Mouse (Mus musculus) limb, embryonic 14.5 days (tissue): ENCODE measurements around the gene Btg1. TPM values are rescaled to one million over a fixed set of nuclear protein-coding genes. Genes with fewer than 3 reads are reported as not detected.
A peak's percentile ranks its signal among the peaks of the same experiment; 100 is the strongest.

Experiments
- ATAC-seq: fragments of 200-750 bp; cut with Nextera tagmentation; 2 replicates; pipeline ENCODE4 v1.8.0; 2017; ENCODE audit warnings: low read depth, moderate number of reproducible peaks, moderate TSS enrichment; ENCODE audit not compliant: low FRiP score
- DNase-seq: peaks from one replicate; pipeline ENCODE4 v3.0.0-alpha.2; 2015; ENCODE audit warnings: low spot score
- H3K27ac ChIP-seq: fragments of 300-500 bp; sonication (generic); replicated peaks from 2 replicates; pipeline ENCODE4 v1.5.1; 2014; ENCODE audit warnings: low read depth, mild to moderate bottlenecking, low read length, moderate library complexity, mixed read lengths
- H3K27me3 ChIP-seq: fragments of 300-500 bp; sonication (generic); 2 replicates; pipeline ENCODE4 v1.6.1; 2014; ENCODE audit warnings: low read length, mixed read lengths; ENCODE audit not compliant: control insufficient read depth, insufficient read depth
- H3K36me3 ChIP-seq: fragments of 300-500 bp; sonication (generic); 2 replicates; pipeline ENCODE4 v1.6.1; 2014; ENCODE audit warnings: mild to moderate bottlenecking, low read length, moderate library complexity, mixed read lengths; ENCODE audit not compliant: control insufficient read depth, insufficient read depth
- H3K4me1 ChIP-seq: fragments of 300-500 bp; sonication (generic); 2 replicates; pipeline ENCODE4 v1.6.1; 2014; ENCODE audit warnings: antibody characterized with exemption, low read length, mixed read lengths; ENCODE audit not compliant: control insufficient read depth, insufficient read depth
- H3K4me2 ChIP-seq: fragments of 300-500 bp; sonication (generic); replicated peaks from 2 replicates; pipeline ENCODE4 v1.6.1; 2014; ENCODE audit warnings: low read depth, mild to moderate bottlenecking, low read length, moderate library complexity; ENCODE audit not compliant: severe bottlenecking
- H3K4me3 ChIP-seq: fragments of 300-500 bp; sonication (generic); replicated peaks from 2 replicates; pipeline ENCODE4 v1.5.1; 2014; ENCODE audit warnings: low read length
- H3K9ac ChIP-seq: fragments of 300-500 bp; sonication (generic); 2 replicates; pipeline ENCODE4 v1.6.1; 2014; ENCODE audit warnings: mild to moderate bottlenecking, low read depth, low read length, moderate library complexity; ENCODE audit not compliant: severe bottlenecking
- H3K9me3 ChIP-seq: fragments of 300-500 bp; sonication (generic); 2 replicates; pipeline ENCODE4 v1.6.1; 2016; ENCODE audit warnings: low read length; ENCODE audit not compliant: control insufficient read depth
- POLR2A ChIP-seq: fragments of 200-500 bp; IDR thresholded peaks from 2 replicates; pipeline ENCODE4 v1.8.0; 2012; ENCODE audit warnings: inconsistent platforms, mild to moderate bottlenecking, moderate library complexity, borderline replicate concordance; ENCODE audit not compliant: insufficient read depth, insufficient read length; ENCODE audit errors: extremely low read depth
- WGBS: fragments of 180-500 bp; shearing (Covaris S2); extraction: QIAGEN DNeasy Blood & Tissue Kit; methylation state at CpG from one replicate; pipeline ENCODE4 v1.1.7; 2014; 5-methylcytosine and 5-hydroxymethylcytosine counted together
- polyA plus RNA-seq, 2 experiments: library from polyadenylated mRNA; depleted of rRNA in 1 of 2; stranded (reverse) in 1 of 2; unstranded in 1 of 2; fragments of >200 nt; fragmentation: Nextera tagmentation in 1 of 2; extraction: Ambion mirVana in 1 of 2; gene quantifications; 2 replicates each; pipeline versions ENCODE4 v1.2.1 to v1.2.3; 2012 to 2014

Btg1 gene
- polyA plus RNA-seq, 2 experiments = 43.7 to 107 TPM

DNA sequence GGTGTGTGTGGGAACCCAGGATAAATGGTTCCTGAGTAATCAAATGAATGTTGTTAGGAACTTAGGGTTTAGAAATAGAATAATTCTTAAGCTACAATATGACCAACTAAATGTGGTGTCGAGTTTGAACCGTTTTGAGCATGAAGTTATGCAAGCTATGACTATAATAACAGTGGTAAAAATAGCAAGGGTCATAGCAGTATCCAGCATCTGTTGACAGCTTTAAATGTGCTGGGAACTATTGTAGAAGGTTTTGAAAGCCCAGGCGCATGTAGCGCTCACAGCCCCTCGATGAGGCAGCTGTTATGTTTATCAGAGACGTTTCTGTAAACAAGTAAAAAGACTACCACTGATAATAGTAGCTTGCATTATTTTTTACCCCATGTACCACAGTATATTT, 25.9 kb downstream of the Btg1 start:
- ATAC-seq (no peak), DNase-seq (no peak)
- no peak overlapping the region for H3K9ac ChIP-seq
- 70% methylated on average over 6 of the region's 6 CpGs for WGBS
- H3K4me2 ChIP-seq = no peak overlapping the region
- no peak overlapping the region for H3K27ac ChIP-seq
- TF ChIP-seq POLR2A = no peak
- no peak overlapping the region for H3K4me3 ChIP-seq
- H3K36me3 ChIP-seq = no peaks in the 10 kb centered on the region
- peaks cover 10% of the 10 kb centered on the region for H3K4me1 ChIP-seq
- H3K27me3 ChIP-seq = no peaks in the 10 kb centered on the region
- no peaks in the 10 kb centered on the region for H3K9me3 ChIP-seq

- TF ChIP-seq POLR2A = no peak
- ATAC-seq (no peak), DNase-seq (no peak)
- Histone ChIP-seq H3K27ac (no peak overlapping the region), H3K27me3 (no peaks in the 10 kb centered on the region), H3K4me3 (no peak overlapping the region), H3K9ac (no peak overlapping the region), H3K4me1 (peaks cover 10% of the 10 kb centered on the region), H3K36me3 (no peaks in the 10 kb centered on the region), H3K4me2 (no peak overlapping the region), H3K9me3 (no peaks in the 10 kb centered on the region)
- 76% methylated on average over 1 of the region's 1 CpGs for WGBS
Measured at GRCm38 (mm10) chr10:96645183-96645582, 28.4 kb downstream of the Btg1 start.

- H3K27me3 ChIP-seq = no peaks in the 10 kb centered on the region
- H3K36me3 ChIP-seq = no peaks in the 10 kb centered on the region
- peak overlapping the region; percentile 22 for H3K9ac ChIP-seq
- H3K4me2 ChIP-seq = peak overlapping the region; percentile 32; the same call in 1 of the 2 replicates
- H3K9me3 ChIP-seq = no peaks in the 10 kb centered on the region
- no peak for DNase-seq
- no peak overlapping the region for H3K27ac ChIP-seq
- 15% methylated on average over 13 of the region's 13 CpGs for WGBS
- no peak overlapping the region for H3K4me3 ChIP-seq
- peaks cover 10% of the 10 kb centered on the region for H3K4me1 ChIP-seq
- no peak for ATAC-seq
- no peak for TF ChIP-seq POLR2A
Measured at GRCm38 (mm10) chr10:96646024-96646866, 29.4 kb downstream of the Btg1 start.

GRCm38 (mm10) chr10:96646867-96647462, 30.2 kb downstream of the Btg1 start:
- no peak for TF ChIP-seq POLR2A
- H3K4me3 ChIP-seq = no peak overlapping the region
- 45% methylated on average over 5 of the region's 5 CpGs for WGBS
- no peak for ATAC-seq
- peak overlapping the region; percentile 32; the same call in 1 of the 2 replicates for H3K4me2 ChIP-seq
- H3K36me3 ChIP-seq = no peaks in the 10 kb centered on the region
- H3K27ac ChIP-seq = no peak overlapping the region
- no peaks in the 10 kb centered on the region for H3K9me3 ChIP-seq
- no peaks in the 10 kb centered on the region for H3K27me3 ChIP-seq
- no peak for DNase-seq
- peaks cover 10% of the 10 kb centered on the region for H3K4me1 ChIP-seq
- H3K9ac ChIP-seq = peak overlapping the region; percentile 22

GRCm38 (mm10) chr10:96648161-96648561, 31.4 kb downstream of the Btg1 start:
- TF ChIP-seq POLR2A = no peak
- H3K36me3 ChIP-seq = no peaks in the 10 kb centered on the region
- H3K4me2 ChIP-seq = no peak overlapping the region
- DNase-seq (no peak), ATAC-seq (no peak)
- no peaks in the 10 kb centered on the region for H3K9me3 ChIP-seq
- H3K27ac ChIP-seq = no peak overlapping the region
- no peaks in the 10 kb centered on the region for H3K27me3 ChIP-seq
- H3K4me1 ChIP-seq = peaks cover 10% of the 10 kb centered on the region
- WGBS = 61% methylated on average over 3 of the region's 3 CpGs
- no peak overlapping the region for H3K4me3 ChIP-seq
- H3K9ac ChIP-seq = no peak overlapping the region
